Mouse (Mus musculus) hindbrain, embryonic 12.5 days (tissue): ENCODE measurements around the gene Lsm10. TPM values are rescaled to one million over a fixed set of nuclear protein-coding genes. Genes with fewer than 3 reads are reported as not detected.

Experiments
- ATAC-seq: fragments of 200-750 bp; cut with Nextera tagmentation; 2 replicates; pipeline ENCODE4 v1.8.0; 2017; ENCODE audit warnings: moderate TSS enrichment; ENCODE audit not compliant: low FRiP score
- H3K27ac ChIP-seq: fragments of 300-500 bp; sonication (generic); 2 replicates; pipeline ENCODE4 v1.5.1; 2016; ENCODE audit warnings: mild to moderate bottlenecking
- H3K27me3 ChIP-seq: fragments of 300-500 bp; sonication (generic); 2 replicates; pipeline ENCODE4 v1.6.1; 2016; ENCODE audit warnings: mild to moderate bottlenecking
- H3K36me3 ChIP-seq: fragments of 300-500 bp; sonication (generic); 2 replicates; pipeline ENCODE4 v1.6.1; 2016; ENCODE audit warnings: mild to moderate bottlenecking
- H3K4me1 ChIP-seq: fragments of 300-500 bp; sonication (generic); 2 replicates; pipeline ENCODE4 v1.6.1; 2016
- H3K4me2 ChIP-seq: fragments of 300-500 bp; sonication (generic); replicated peaks from 2 replicates; pipeline ENCODE4 v1.6.1; 2016; ENCODE audit warnings: mild to moderate bottlenecking
- H3K4me3 ChIP-seq: fragments of 300-500 bp; sonication (generic); 2 replicates; pipeline ENCODE4 v1.5.1; 2016; ENCODE audit warnings: mild to moderate bottlenecking
- H3K9ac ChIP-seq: fragments of 300-500 bp; sonication (generic); 2 replicates; pipeline ENCODE4 v1.6.1; 2016; ENCODE audit warnings: mild to moderate bottlenecking, moderate library complexity
- H3K9me3 ChIP-seq: fragments of 300-500 bp; sonication (generic); replicated peaks from 2 replicates; pipeline ENCODE4 v1.6.1; 2016; ENCODE audit warnings: mild to moderate bottlenecking
- WGBS: fragments of 180-500 bp; shearing (Covaris S2); methylation state at CpG from one replicate; pipeline ENCODE4 v1.1.7; 2016; 5-methylcytosine and 5-hydroxymethylcytosine counted together
- polyA plus RNA-seq: library from polyadenylated mRNA; unstranded; fragments of >200 nt; fragmentation: Nextera tagmentation; extraction: Ambion mirVana; gene quantifications from 2 replicates; pipeline ENCODE4 v1.2.1, GENCODE M21; 2016

Lsm10 gene
- polyA plus RNA-seq, 1 experiment from 2014 or later = 39.6 TPM

DNA sequence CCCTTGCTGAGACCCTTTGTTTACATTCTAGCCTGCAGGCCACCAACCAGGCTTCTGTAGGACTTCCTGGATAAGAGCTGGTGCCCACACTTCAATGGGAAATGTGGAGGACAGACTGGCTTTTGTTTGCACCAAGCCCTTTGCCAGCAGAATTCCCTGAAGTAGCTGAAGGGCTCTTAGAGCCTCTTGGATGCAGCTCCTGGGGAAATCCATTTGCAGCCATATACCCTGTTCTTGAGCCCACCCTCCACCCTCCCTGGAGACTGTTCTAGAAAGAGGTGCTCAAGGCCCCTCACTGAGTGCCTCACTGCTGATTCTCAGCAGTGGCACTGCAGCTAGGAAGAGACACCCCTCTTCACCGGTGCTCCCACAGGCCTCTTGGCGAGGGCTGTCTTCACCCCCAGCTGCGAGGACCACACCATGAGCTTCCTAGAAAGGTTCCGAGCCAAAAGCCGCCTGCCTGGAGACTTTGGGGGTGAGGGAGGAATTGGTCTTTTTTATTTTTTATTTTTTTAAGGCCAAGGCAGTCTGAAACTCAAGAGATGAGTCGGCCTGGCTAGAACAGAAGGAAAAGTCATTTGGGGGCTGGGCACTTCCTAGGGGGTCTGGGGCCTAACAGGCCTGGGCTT, 36.3 kb downstream of the Lsm10 start:
- Histone ChIP-seq H3K9me3 (no peaks in the 10 kb centered on the region), H3K27me3 (no peaks in the 10 kb centered on the region), H3K27ac (peak overlapping the region; percentile 35; the same call in 1 of the 2 replicates), H3K4me2 (no peak overlapping the region), H3K9ac (no peak overlapping the region), H3K36me3 (peaks cover 74% of the 10 kb centered on the region), H3K4me3 (no peak overlapping the region), H3K4me1 (peaks cover 27% of the 10 kb centered on the region)
- no peak for ATAC-seq
- WGBS = 76% methylated on average over 6 of the region's 6 CpGs

DNA sequence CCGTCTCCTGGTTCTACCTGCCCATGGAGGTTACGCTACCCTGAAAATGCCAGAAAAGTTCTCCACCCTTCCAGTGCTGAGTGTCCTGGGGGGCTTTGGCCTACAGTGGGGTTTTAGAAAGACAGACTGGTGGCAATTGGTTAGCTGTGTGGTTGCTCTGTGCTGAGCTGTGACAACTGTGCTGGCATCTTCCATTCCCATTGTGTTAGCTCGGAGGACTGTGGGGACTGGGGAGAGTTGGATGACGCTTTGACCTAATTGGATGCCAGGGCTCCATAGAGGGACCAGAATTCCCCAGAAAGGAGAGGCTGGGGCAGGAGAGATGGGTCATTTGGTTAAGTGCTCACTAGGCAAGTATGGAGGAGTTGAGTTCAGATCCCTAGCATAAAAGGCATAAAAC, 37.8 kb downstream of the Lsm10 start:
- no peak for ATAC-seq
- WGBS = 86% methylated on average over 4 of the region's 4 CpGs
- H3K9ac ChIP-seq = no peak overlapping the region
- no peaks in the 10 kb centered on the region for H3K27me3 ChIP-seq
- no peaks in the 10 kb centered on the region for H3K9me3 ChIP-seq
- H3K4me3 ChIP-seq = no peak overlapping the region
- H3K27ac ChIP-seq = no peak overlapping the region
- peaks cover 27% of the 10 kb centered on the region for H3K4me1 ChIP-seq
- peaks cover 74% of the 10 kb centered on the region for H3K36me3 ChIP-seq
- H3K4me2 ChIP-seq = no peak overlapping the region

DNA sequence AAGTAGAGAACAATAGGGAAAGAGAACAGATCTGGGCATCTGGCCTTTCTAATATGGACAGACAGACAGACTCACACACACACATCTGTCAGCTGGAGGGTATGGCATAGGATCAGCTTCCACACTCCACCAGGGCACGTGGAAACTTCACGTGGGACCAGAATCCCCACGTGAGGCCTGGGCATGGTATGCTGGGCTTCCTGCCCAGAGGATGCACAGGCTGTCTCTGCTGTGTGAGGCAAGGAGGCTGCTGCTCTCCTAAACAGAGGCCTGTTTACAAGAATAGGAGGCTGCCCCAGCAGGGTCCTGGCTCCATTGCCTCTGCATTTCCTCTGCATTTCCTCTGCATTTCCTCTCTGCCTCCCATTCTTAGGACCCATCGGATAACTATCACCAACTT, 38.2 kb downstream of the Lsm10 start:
- Histone ChIP-seq H3K4me3 (no peak overlapping the region), H3K27ac (no peak overlapping the region), H3K9me3 (no peaks in the 10 kb centered on the region), H3K27me3 (no peaks in the 10 kb centered on the region), H3K9ac (no peak overlapping the region), H3K4me2 (no peak overlapping the region), H3K36me3 (peaks cover 74% of the 10 kb centered on the region), H3K4me1 (peaks cover 27% of the 10 kb centered on the region)
- 88% methylated on average over 4 of the region's 4 CpGs for WGBS
- no peak for ATAC-seq

DNA sequence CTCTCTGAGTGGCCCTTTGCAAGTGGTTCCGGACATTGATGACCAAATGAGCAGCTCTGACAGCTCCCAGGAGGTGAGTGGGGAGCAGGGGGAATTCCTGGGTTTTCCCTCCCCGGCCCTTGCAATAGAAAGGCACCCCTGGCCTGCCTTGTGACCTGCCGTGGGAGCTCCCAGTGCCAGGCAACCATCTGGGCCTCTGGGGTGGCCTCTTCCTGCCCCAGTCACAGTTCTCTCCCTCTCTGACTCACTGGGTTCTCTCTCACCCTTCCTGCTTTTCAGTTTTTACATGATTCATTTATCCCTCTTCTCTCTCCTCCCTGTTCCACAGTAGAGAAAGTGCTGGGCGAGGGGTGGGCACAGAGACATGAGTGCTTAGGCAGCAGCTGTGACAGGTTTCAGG, 41.4 kb downstream of the Lsm10 start:
- Histone ChIP-seq H3K9me3 (no peaks in the 10 kb centered on the region), H3K27me3 (no peaks in the 10 kb centered on the region), H3K27ac (no peak overlapping the region), H3K4me3 (no peak overlapping the region), H3K4me1 (peaks cover 5% of the 10 kb centered on the region), H3K4me2 (no peak overlapping the region), H3K36me3 (peaks cover 76% of the 10 kb centered on the region), H3K9ac (no peak overlapping the region)
- ATAC-seq = no peak
- WGBS = 83% methylated on average over 4 of the region's 4 CpGs

DNA sequence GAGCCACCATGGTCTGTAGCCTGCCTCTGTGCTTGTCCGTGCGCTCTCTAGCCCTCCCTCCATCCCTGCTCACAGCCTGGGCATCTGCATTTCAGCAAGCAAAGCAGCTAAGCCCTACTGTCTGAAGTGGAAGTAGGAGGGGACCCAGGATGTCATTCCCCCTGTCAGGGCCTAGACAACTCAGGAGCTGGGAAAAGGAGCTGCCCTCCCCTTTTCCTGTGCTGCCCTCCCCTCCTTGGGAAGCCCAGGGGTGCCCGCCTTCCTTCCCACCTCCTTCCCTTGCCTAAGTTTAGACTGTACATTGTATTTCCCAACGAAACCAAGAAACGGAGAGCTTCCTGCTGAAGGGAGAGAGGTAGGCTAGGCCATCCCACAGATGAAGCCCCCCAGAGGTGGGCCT, 44.6 kb downstream of the Lsm10 start:
- Histone ChIP-seq H3K4me2 (no peak overlapping the region), H3K4me1 (no peaks in the 10 kb centered on the region), H3K27me3 (no peaks in the 10 kb centered on the region), H3K9ac (no peak overlapping the region), H3K36me3 (peaks cover 54% of the 10 kb centered on the region), H3K9me3 (no peaks in the 10 kb centered on the region), H3K27ac (no peak overlapping the region), H3K4me3 (no peak overlapping the region)
- no peak for ATAC-seq
- WGBS = 75% methylated on average over 5 of the region's 5 CpGs

DNA sequence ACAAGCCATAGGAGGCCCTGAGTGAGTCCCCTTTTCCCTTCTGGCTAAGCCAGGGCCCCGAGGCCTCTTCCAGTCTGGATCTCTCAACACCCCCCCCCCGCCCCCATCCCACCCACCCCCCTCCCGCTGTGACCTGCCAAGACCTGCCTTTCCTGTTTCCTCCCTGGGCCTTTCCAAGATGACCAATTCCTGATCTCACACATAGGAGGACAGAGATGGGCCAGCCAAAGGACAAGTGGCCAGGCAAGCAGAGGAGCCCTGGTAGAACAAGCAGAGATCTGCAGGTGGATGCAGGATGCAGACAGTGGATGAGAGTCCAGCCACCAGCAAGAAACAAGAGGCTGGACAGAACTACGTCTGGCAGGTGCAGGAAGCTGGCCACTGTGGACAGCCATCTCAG, 49.0 kb downstream of the Lsm10 start:
- Histone ChIP-seq H3K36me3 (0 out of 2 replicates have a peak, but pooled peaks cover 13% of the 10 kb centered on the region), H3K9me3 (no peaks in the 10 kb centered on the region), H3K4me3 (no peak overlapping the region), H3K27me3 (peaks cover 35% of the 10 kb centered on the region), H3K4me2 (no peak overlapping the region), H3K9ac (no peak overlapping the region), H3K27ac (no peak overlapping the region), H3K4me1 (peaks cover 28% of the 10 kb centered on the region)
- 46% methylated on average over 4 of the region's 4 CpGs for WGBS
- no peak for ATAC-seq

DNA sequence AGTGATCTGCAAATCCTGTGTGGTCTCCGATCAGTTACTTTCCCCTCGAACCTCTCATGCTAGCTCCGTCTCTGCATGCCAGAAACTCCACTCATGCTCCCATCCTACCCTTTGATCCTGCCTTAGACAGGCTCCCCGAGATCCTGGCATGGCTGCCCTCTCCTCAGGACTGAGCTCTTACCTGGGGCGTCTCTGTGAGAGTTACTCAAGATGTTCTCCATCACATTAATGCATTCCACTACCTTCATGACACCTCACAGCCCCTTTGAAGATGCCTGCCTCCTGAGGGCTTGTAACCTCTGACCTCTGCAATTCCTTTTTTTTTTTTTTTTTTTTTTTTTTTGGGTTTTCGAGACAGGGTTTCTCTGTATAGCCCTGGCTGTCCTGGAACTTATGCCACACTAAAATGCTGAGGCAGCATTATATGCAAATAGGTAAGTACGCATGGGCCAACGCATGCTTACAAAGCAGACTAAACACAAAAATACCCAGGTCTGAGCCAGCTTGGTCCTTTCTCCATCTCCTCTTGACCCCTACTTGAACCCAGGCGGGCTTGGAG, 50.6 kb downstream of the Lsm10 start:
- Histone ChIP-seq H3K36me3 (0 out of 2 replicates have a peak, but pooled peaks cover 4% of the 10 kb centered on the region), H3K4me1 (peaks cover 30% of the 10 kb centered on the region), H3K9me3 (no peaks in the 10 kb centered on the region), H3K9ac (no peak overlapping the region), H3K27me3 (peaks cover 50% of the 10 kb centered on the region), H3K27ac (peak overlapping the region; percentile 72; the same call in 1 of the 2 replicates), H3K4me2 (peak overlapping the region; percentile 73; the same call in 1 of the 2 replicates), H3K4me3 (peak overlapping the region; percentile 52; the same call in 1 of the 2 replicates)
- 48% methylated on average over 9 of the region's 9 CpGs for WGBS
- no peak for ATAC-seq

DNA sequence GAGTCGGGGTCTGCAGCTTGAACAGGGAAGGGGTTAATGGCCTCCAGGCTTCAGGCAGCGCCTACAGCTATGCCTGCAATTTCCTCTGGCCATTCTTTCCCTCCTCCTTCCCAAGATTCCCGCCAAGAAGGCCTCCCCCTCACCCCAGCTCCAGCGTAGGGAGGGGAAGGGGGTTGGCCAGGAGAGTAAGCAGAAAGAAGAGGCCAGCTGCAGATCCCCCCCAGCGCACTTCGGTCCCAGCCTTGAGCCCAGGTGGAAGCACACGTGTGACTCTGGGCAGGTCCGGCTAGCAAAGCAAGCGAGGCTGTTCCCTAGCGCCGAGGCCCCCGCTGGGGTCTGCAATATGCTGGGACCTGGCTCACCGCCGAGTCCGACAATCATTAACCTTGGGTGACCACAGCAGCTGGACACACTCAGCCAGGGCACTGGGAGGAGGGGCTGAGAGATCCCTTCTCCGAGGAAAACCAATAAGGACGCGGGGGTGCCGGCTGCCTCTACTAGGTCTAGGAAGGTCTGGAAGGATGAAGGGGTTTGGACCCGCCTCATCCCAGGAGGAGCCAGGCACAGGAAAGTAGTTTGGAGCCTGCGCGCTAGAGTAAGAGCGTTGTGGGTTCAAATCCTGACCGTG, 51.2 kb downstream of the Lsm10 start, which contains the start of gene Eva1b:
Eva1b (plus strand) TSS at position 212 of the 628 bp plus-strand sequence.
- Histone ChIP-seq H3K4me3 (peak within 1 kb of the TSS; percentile 52), H3K27me3 (peaks cover 50% of the 10 kb centered on the region), H3K36me3 (no peaks in the 10 kb centered on the region), H3K9me3 (no peaks in the 10 kb centered on the region), H3K4me1 (peaks cover 30% of the 10 kb centered on the region), H3K4me2 (peak within 1 kb of the TSS; percentile 73), H3K27ac (peak within 1 kb of the TSS; percentile 72), H3K9ac (peak within 1 kb of the TSS; percentile 65)
- WGBS = 2% methylated on average over 24 of the region's 24 CpGs
- no peak; the same call in 1 of the 2 replicates for ATAC-seq

Other genes starting within 250 kb of the Lsm10 start
- gene Csf3r, start 72.1 kb upstream of the Lsm10 start, polyA plus RNA-seq = 0.30 and 1.3 TPM in 2 replicates
- 133 and 140 TPM in 2 replicates for gene Mrps15, start 49.7 kb upstream of the Lsm10 start, polyA plus RNA-seq
- gene Oscp1, start 38.1 kb upstream of the Lsm10 start, polyA plus RNA-seq = 23.5 and 25.0 TPM in 2 replicates
- 49.4 and 51.0 TPM in 2 replicates for gene Stk40, start 7.3 kb downstream of the Lsm10 start, polyA plus RNA-seq
- 35.4 and 40.0 TPM in 2 replicates for gene Eva1b, start 51.1 kb downstream of the Lsm10 start, polyA plus RNA-seq
- gene Sh3d21, start 66.9 kb downstream of the Lsm10 start, polyA plus RNA-seq = 3.7 and 5.3 TPM in 2 replicates
- 250 and 255 TPM in 2 replicates for gene Thrap3, start 106.1 kb downstream of the Lsm10 start, polyA plus RNA-seq
- 143 and 150 TPM in 2 replicates for gene Map7d1, start 159.7 kb downstream of the Lsm10 start, polyA plus RNA-seq
- 109 and 113 TPM in 2 replicates for gene Trappc3, start 165.7 kb downstream of the Lsm10 start, polyA plus RNA-seq
- gene Col8a2, start 190.2 kb downstream of the Lsm10 start, polyA plus RNA-seq = 50.1 and 56.7 TPM in 2 replicates
- 65.2 and 74.3 TPM in 2 replicates for gene Adprhl2, start 225.1 kb downstream of the Lsm10 start, polyA plus RNA-seq
- 6.3 and 6.7 TPM in 2 replicates for gene Tekt2, start 229.1 kb downstream of the Lsm10 start, polyA plus RNA-seq